Mouse (Mus musculus) lung, postnatal 14 days (tissue): ENCODE results near the gene Nutm2.
"Not testable (repeated sequence)": the region's sequence is repeated elsewhere in the genome, so short reads cannot be mapped to it uniquely, and the experiment has no call there.

ENCODE experiments used
- DNase-seq: peaks from one replicate; pipeline ENCODE4 v3.0.0; 2021

Nutm2 gene

GRCm38 (mm10) chr13:50467007-50467406 lies at the start of gene Nutm2:
TSS of gene Nutm2 (plus strand) at chr13:50467307.
- no peak for DNase-seq

- DNase-seq = peak; percentile 76
These were observed 49.5 kb upstream of the Nutm2 start, which contains the start of gene Fbxw17 for GRCm38 (mm10) chr13:50417389-50418183. TSS of gene Fbxw17 (plus strand) at chr13:50417864.

- DNase-seq = no peak
These were observed 48.7 kb upstream of the Nutm2 start for GRCm38 (mm10) chr13:50418421-50418820.

- no peak for DNase-seq
These were observed 43.4 kb upstream of the Nutm2 start for GRCm38 (mm10) chr13:50423625-50424209.

GRCm38 (mm10) chr13:50424517-50424916 lies 42.6 kb upstream of the Nutm2 start:
- DNase-seq = no peak

GRCm38 (mm10) chr13:50426686-50427085 lies 40.4 kb upstream of the Nutm2 start:
- no peak for DNase-seq

- no peak for DNase-seq
These were observed 23.3 kb upstream of the Nutm2 start, which contains the start of gene Gm47429 for GRCm38 (mm10) chr13:50443812-50444211. TSS of gene Gm47429 (minus strand) at chr13:50443912.

- no peak for DNase-seq
These were observed 21.8 kb upstream of the Nutm2 start for GRCm38 (mm10) chr13:50445261-50445660.

GRCm38 (mm10) chr13:50452266-50452665 lies 14.8 kb upstream of the Nutm2 start:
- not testable (repeated sequence) for DNase-seq

GRCm38 (mm10) chr13:50453426-50453825 lies 13.7 kb upstream of the Nutm2 start:
- DNase-seq = no peak

- DNase-seq = not testable (repeated sequence)
These were observed 6.7 kb upstream of the Nutm2 start for GRCm38 (mm10) chr13:50460433-50460832.

- DNase-seq = no peak
These were observed 2.2 kb upstream of the Nutm2 start for GRCm38 (mm10) chr13:50464621-50465562.

GRCm38 (mm10) chr13:50488510-50488909 lies 21.4 kb downstream of the Nutm2 start:
- DNase-seq = not testable (repeated sequence)

GRCm38 (mm10) chr13:50510470-50511343 lies 43.6 kb downstream of the Nutm2 start:
- DNase-seq = not testable (repeated sequence)
